Mouse (Mus musculus) right cerebral cortex, postnatal 36 days (tissue): Measurements from ENCODE around the gene Lifr.
A peak's percentile ranks its signal among the peaks of the same experiment; 100 is the strongest.

ENCODE experiments used
- DNase-seq, 2 experiments: peaks; one replicate each; pipeline ENCODE4 v3.0.0; 2022; ENCODE audit warnings: low spot score in 2 of 2, mixed read lengths in 1 of 2

The Lifr gene

DNA sequence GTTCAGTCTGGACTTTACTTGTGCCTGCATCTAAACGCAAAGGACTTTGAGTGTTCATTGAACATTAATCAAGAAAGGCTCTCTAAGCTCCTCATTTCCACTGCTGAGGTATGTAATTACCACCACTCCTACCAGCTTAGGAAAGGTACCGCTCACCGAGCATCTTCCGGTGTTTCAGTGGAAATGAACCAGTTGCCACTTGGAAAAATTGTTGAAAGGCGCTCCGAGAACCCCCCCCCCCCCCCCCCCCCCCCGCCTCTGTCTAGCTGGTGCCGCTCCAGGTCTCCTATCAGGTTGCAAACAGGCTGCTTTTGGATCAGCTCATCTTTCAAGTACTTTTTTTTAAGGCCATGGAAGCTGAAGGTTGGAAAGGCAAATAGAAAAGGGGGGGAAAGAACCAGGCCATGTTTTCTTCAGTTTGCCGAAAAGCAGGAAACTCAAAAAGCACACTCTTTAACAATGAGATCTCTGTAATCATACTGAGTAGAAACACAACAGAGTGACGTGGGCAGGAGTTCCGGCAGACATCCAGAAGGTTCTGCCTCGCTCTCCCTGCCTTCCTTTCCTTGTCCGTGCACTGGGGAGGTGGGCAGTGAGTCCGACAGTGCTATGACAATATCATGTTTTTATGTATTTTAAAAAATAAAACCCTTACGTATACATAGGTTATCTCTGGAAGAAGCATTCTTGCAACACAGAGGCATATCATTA lies 9.3 kb upstream of the Lifr start:
- no peak for DNase-seq

- no peak for DNase-seq
Measured at GRCm38 (mm10) chr15:7081795-7082194, 8.6 kb upstream of the Lifr start.

DNA sequence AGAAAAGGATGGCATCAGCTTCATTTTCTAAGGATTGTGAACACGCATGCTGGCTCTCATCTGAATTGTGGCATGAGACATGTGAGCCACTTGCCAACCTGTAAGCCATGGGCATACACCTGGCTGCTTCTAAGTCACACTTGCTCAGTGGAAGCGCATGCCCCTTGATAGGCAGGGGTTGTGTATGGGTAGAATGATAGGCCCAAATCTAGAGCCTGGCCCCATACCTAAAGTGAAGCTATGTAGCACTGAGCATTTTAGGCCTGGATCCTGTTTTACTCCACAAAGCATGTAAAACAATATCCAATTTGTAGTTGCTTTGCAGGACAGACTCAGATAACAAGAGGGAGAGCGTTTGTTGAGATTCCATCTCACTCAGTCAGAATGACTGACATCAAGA lies 7.5 kb upstream of the Lifr start:
- DNase-seq = no peak

DNA sequence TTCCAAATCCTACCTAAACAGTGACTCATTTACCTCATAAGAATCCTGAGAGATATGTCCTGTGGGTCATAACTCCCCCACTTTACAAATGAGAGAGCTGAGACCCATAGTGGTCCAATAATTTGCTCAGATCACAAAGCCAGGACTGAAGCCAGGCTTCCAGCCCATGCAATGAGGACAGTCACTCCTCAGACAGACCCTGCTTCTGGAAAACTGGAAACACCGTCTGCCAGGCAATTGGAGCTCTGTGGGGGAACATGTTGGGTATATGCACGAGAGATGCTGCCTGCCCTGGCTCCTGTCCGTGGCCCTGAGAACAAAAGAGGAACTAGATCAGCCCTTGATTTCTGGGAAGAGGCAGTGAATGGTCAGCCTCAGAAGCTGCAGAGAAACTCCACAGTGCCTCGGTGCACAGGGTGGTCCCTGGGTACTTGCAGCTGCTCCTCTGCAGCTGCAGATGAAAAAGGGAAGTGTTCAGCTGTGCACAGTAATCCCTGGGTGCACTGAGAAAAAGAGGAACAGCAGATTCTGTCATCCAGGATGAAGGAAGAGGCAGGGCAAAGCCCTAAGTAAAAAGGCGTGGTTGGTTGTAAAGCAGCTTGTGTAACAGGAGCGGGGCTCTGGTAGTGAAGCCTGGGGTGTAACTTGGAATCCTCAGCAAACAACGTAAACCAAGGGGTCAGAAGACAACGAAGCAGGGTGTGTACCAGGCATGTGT lies 5.5 kb upstream of the Lifr start:
- DNase-seq = no peak

DNA sequence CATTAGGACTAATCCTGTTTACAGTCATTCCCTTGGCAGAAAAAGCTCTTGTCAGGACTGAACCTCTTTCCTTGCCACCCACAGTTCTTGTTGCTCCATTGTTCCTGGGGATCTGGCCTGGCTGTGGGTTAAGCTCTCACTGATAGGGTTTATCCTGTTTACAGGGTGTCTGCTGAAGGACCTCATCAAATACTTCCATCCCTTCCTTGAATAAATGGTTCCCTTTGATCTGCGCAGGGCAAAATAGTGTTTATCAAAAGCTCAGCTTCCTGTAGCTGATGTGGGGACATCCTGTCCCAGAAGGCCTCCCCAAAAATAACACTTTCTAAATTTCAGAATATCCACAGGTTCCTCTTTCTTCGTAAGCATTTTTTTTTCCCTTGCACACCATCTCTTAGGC lies 1.7 kb upstream of the Lifr start:
- no peak for DNase-seq

DNA sequence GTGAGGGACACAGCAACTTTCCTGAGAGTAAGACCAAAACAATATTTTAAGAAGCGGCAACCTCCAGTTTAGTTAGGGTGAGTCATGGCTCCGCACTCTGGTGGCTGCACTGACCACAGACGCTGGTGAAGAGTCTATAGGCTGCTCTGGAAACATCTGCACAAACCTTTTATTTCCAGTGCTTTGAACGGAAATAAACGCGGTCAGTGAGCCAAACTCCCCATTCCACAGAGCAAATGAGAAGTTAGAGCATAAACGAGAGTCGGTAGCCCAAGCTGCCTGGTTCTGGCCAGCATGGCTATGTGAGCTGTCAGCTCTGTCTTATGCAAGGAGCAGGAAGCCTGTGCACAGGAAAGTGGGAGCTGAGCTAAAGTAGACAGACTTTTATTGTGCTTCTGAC lies 1.9 kb downstream of the Lifr start:
- DNase-seq = no peak

- no peak for DNase-seq
Measured at GRCm38 (mm10) chr15:7099406-7099805, 9.0 kb downstream of the Lifr start.

DNA sequence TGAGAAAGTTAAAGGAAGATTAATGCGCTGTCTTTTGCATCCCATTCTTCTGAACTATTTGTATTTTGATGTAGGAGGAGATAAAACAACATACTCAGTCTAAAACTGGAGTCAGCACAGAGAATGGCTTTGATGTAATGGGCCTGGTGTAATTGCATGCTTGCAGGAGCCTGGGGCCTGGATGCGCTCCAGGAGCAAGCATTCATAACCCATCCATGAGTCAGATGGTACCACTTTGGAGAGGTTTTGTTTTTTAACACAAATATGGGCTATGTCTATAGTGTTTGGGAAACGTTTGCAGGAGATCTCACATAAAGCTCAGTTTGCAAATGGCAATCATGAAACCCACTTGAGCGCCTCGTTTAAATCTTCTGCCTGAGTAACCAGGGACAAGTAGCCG lies 9.8 kb downstream of the Lifr start:
- DNase-seq = peak in 1 of 2 experiments; percentile 7

DNA sequence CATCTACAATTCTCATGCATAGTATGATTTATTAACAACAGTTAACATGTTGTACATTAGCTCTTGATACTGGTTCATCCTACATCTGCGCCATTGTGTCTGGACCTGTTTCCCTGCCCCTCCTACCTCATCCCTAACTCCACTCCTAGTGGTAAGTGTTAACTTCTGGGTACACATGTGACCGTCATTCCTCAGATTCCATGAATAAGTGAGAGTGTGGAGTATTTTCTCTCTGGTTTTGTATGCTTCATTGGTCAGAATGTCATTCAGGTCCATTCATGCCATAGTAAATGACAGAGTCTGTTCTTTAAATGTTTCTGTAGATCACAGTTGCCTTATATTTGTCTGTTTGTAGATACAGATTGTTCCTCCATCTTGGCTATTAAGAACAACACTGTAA lies 12.6 kb downstream of the Lifr start:
- no peak for DNase-seq

GRCm38 (mm10) chr15:7105224-7105623 lies 14.8 kb downstream of the Lifr start:
- no peak for DNase-seq

GRCm38 (mm10) chr15:7108160-7108559 lies 17.7 kb downstream of the Lifr start:
- no peak for DNase-seq

- DNase-seq = no peak
Measured at GRCm38 (mm10) chr15:7112227-7112907, 22.0 kb downstream of the Lifr start.

GRCm38 (mm10) chr15:7113906-7114305 lies 23.5 kb downstream of the Lifr start:
- DNase-seq = no peak

DNA sequence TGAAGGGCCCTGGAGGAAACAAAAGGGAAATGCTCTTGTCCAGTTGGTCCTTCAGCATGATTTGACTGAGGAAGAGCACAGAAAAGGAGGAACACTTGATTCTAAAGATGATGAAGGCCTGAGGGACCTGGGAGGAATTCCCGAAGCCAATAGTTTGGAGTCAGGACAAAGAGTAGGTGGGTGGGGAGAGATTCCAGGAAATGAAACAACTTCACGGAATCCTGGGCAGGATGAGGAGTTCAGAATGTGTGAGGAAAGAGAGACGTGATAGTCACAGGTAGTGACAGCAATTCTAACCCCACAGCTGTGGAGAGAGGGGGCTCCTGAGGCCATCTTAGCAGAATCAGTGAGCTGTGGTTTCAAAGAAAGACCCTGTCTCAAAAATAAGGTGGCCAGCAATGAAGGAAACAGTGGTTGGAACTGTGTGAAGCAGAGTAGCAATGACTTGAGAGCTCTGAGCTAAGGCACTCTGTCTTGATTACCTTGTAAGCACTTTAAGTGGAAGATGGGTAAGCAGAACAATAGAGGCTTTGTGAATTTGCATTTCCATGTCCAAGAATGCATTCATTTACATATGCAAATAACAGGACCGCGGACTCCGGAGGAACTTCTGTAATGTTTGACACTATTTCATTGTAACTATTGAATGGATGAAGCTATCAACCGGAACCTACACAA lies 25.1 kb downstream of the Lifr start:
- no peak for DNase-seq

- DNase-seq = no peak
Measured at GRCm38 (mm10) chr15:7116216-7116615, 25.8 kb downstream of the Lifr start.

DNA sequence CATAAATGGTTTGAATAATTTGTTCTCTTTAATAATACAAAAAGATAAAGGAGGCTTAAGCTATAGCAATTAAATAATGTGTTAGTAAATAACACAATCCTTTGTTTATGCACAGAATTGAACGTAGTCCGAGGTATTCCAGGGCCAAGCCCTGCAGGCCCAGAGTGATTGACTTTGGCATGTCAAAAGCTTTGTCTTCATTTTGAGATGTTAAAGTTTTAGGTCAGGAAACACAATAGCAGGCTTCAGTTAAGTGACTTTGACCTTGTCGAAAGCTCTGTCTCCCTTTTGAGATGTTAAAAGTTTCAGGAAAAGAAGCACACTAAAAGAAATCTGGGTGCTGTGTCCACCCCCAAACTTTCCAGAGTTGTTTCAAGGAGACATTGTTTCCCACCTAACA lies 26.3 kb downstream of the Lifr start:
- no peak for DNase-seq

DNA sequence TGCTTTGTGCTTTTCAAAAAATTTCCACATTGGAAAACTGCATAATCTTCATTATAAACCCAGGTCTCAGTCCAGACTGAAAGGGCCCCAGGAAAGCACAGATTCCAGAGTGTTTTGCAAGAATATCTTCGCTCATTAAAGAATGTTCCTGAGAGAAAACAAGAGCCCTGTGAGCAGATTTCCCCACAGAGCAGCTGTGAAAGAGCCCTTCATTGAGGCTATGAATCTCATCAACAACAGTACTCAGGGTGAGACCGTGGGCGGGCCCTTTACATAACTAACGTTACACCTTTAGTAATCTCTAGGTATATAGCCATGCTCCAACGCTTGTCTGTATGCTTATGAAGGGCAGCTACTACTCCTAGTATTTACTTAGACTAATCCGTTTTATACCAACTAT lies 27.5 kb downstream of the Lifr start:
- DNase-seq = no peak

GRCm38 (mm10) chr15:7118849-7119248 lies 28.4 kb downstream of the Lifr start:
- DNase-seq = no peak

- DNase-seq = no peak
Measured at GRCm38 (mm10) chr15:7119930-7120512, 29.6 kb downstream of the Lifr start.

GRCm38 (mm10) chr15:7123781-7124450 lies 33.5 kb downstream of the Lifr start:
- DNase-seq = no peak

DNA sequence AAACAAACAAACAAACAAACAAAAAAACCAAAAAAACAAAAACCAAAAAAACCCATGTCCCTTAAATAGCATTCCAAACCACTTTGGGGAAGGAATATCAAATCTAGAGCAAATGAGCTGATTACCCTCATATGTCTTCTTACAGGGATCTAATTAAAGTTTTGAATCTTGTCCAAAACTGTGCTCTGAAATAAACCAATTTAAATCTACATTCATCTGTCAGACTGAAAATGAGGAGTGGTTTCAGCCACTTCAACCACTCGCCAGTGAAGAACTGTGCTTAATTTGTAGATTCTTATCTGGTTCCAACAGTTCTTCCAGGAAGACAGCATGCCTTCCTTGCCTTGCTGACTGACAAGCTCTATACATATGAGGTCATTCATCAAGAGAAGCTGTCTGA lies 35.8 kb downstream of the Lifr start:
- no peak for DNase-seq
